In the genomic region with DNA sequence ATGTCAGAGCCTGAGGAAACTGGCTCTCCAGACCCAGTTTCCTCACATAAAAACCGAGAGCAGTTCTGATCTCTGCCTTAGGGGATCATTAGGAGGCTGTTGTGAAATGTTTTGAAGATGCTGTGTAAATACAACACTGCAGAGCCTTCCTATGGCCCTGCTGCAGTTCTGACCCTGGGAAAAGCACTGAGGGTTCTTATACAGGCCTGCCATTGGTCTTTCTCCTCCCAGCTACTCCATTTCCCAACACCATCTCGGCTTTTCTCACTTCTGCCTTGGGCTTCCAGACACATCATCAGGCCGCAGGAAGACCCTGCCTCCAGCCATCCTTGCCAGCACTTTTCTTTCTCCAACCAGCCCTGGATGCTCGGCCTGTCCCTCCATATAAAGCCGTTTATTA, we compare ENCODE assay signal across 26 mouse cellular contexts.
DNase-seq lines count a peak whose midpoint lies in the region; ATAC-seq and TF ChIP-seq lines count a peak whose summit lies in the region.
"Had no signal": no experiment of that assay in that cellular context is flagged by ENCODE, and none has a peak within 500 bp of the region (broad histone marks: within the 10 kb centered on the region; RNA-seq: fewer than 3 reads in every experiment).

No protein-coding gene starts in this region.

- H3K4me2 ChIP-seq in intestine, embryonic 14.5 days (ENCODE audit: low read length), result no peak overlapping the region
- H3K4me2 ChIP-seq in intestine, postnatal 0 days (replicated peaks; ENCODE audit: low read depth), result no peak overlapping the region
- no peak overlapping the region; the same call in 1 of the 2 replicates for H3K4me2 ChIP-seq in lung, embryonic 15.5 days
- no peak overlapping the region for H3K4me2 ChIP-seq in intestine, embryonic 15.5 days (replicated peaks)
- H3K4me2 ChIP-seq: embryonic facial prominence, embryonic 12.5 days; liver, embryonic 15.5 days had no signal

- no peak overlapping the region for H3K9ac ChIP-seq in intestine, embryonic 14.5 days (ENCODE audit: low read length)
- H3K9ac ChIP-seq in intestine, postnatal 0 days (ENCODE audit: low read depth, low read length), result no peak overlapping the region
- H3K9ac ChIP-seq in lung, embryonic 15.5 days, result no peak overlapping the region
- H3K9ac ChIP-seq in intestine, embryonic 15.5 days, result no peak overlapping the region
- H3K9ac ChIP-seq: embryonic facial prominence, embryonic 12.5 days; forebrain, postnatal 0 days; liver, embryonic 15.5 days had no signal

- no peak for DNase-seq in intestine, embryonic 14.5 days (ENCODE audit: low spot score)
- no peak for DNase-seq in lung, adult 18-20 months
- DNase-seq in NIH3T3 (ENCODE audit: low read depth), result peak; percentile 25
- DNase-seq in left cerebral cortex, postnatal 4 days, result no peak
- no peak for DNase-seq in layer of hippocampus, postnatal 10 days (ENCODE audit: low spot score in 2 of 2)
- DNase-seq: adrenal gland, adult 8-10 months; cerebellum, adult 11-12 months; cerebellum, postnatal 10 days; forebrain, postnatal 0 days; gastrocnemius, postnatal 25 days; heart, adult 2 months; kidney, postnatal 14 days; liver; retina, postnatal 1 day; right cerebral cortex, postnatal 25 days; spleen, adult 18-20 months had no signal

- no peak for ATAC-seq in intestine, embryonic 14.5 days (replicated peaks; ENCODE audit: low FRiP score, low TSS enrichment, low read depth)
- ATAC-seq in intestine, postnatal 0 days, result no peak
- ATAC-seq in lung, embryonic 15.5 days (ENCODE audit: borderline replicate concordance, extremely low read depth, low FRiP score, low TSS enrichment), result peak; percentile 81
- ATAC-seq in intestine, embryonic 15.5 days, result no peak
- ATAC-seq: forebrain, postnatal 0 days; hindbrain, postnatal 0 days had no signal

- no peaks in the 10 kb centered on the region for H3K9me3 ChIP-seq in intestine, embryonic 14.5 days (ENCODE audit: control insufficient read depth, low read length)
- H3K9me3 ChIP-seq in intestine, postnatal 0 days (ENCODE audit: control insufficient read depth), result no peaks in the 10 kb centered on the region
- no peaks in the 10 kb centered on the region for H3K9me3 ChIP-seq in lung, embryonic 15.5 days
- H3K9me3 ChIP-seq in intestine, embryonic 15.5 days, result no peaks in the 10 kb centered on the region
- H3K9me3 ChIP-seq: embryonic facial prominence, embryonic 12.5 days; G1E; hindbrain, embryonic 10.5 days; liver, embryonic 15.5 days had no signal

- WGBS in intestine, embryonic 14.5 days, result 22% methylated on average over 5 of the region's 5 CpGs
- WGBS in intestine, postnatal 0 days, result 43% methylated on average over 5 of the region's 5 CpGs
- WGBS in lung, embryonic 15.5 days, result 22% methylated on average over 5 of the region's 5 CpGs
- WGBS in intestine, embryonic 15.5 days, result 36% methylated on average over 5 of the region's 5 CpGs

- intact Hi-C loops in left cerebral cortex, postnatal 4 days (cut with DNase I), result no loop called here

- H3K27me3 ChIP-seq in intestine, embryonic 14.5 days (replicated peaks; ENCODE audit: control insufficient read depth, insufficient read depth, low read length), result no peaks in the 10 kb centered on the region
- H3K27me3 ChIP-seq in intestine, postnatal 0 days (replicated peaks; ENCODE audit: control insufficient read depth, insufficient read depth, low read length), result no peaks in the 10 kb centered on the region
- H3K27me3 ChIP-seq in lung, embryonic 15.5 days, result no peaks in the 10 kb centered on the region
- H3K27me3 ChIP-seq in intestine, embryonic 15.5 days (replicated peaks), result no peaks in the 10 kb centered on the region
- H3K27me3 ChIP-seq: CH12.LX had no signal

- no peaks in the 10 kb centered on the region for H3K36me3 ChIP-seq in intestine, embryonic 14.5 days (ENCODE audit: control insufficient read depth, insufficient read depth, low read length)
- no peaks in the 10 kb centered on the region for H3K36me3 ChIP-seq in intestine, postnatal 0 days (ENCODE audit: control insufficient read depth, insufficient read depth)
- H3K36me3 ChIP-seq in lung, embryonic 15.5 days, result no peaks in the 10 kb centered on the region
- no peaks in the 10 kb centered on the region for H3K36me3 ChIP-seq in intestine, embryonic 15.5 days
- H3K36me3 ChIP-seq: embryonic facial prominence, embryonic 12.5 days; G1E; hindbrain, embryonic 10.5 days; liver, embryonic 15.5 days had no signal

- H3K27ac ChIP-seq in intestine, embryonic 14.5 days (ENCODE audit: low read depth), result peak overlapping the region; percentile 47
- no peak overlapping the region for H3K27ac ChIP-seq in intestine, postnatal 0 days (ENCODE audit: low read depth, low read length)
- H3K27ac ChIP-seq in lung, embryonic 15.5 days, result peak overlapping the region; percentile 63
- 0 out of 2 replicates have a peak overlapping the region, but pooled peaks have one; percentile 17 for H3K27ac ChIP-seq in intestine, embryonic 15.5 days
- H3K27ac ChIP-seq: embryonic facial prominence, embryonic 12.5 days; heart, adult 2 months; hindbrain, embryonic 10.5 days; hindbrain, postnatal 0 days; liver, embryonic 15.5 days; macrophage had no signal

- peaks cover 22% of the 10 kb centered on the region for H3K4me1 ChIP-seq in intestine, embryonic 14.5 days (replicated peaks; ENCODE audit: control insufficient read depth, insufficient read depth, low read length)
- H3K4me1 ChIP-seq in intestine, postnatal 0 days (replicated peaks; ENCODE audit: control insufficient read depth, insufficient read depth, low read length), result no peaks in the 10 kb centered on the region
- peaks cover 34% of the 10 kb centered on the region for H3K4me1 ChIP-seq in lung, embryonic 15.5 days
- H3K4me1 ChIP-seq in intestine, embryonic 15.5 days (replicated peaks), result peaks cover 19% of the 10 kb centered on the region
- H3K4me1 ChIP-seq: liver, embryonic 15.5 days had no signal

- no peak overlapping the region for H3K4me3 ChIP-seq in intestine, embryonic 14.5 days (ENCODE audit: low read depth, low read length)
- no peak overlapping the region for H3K4me3 ChIP-seq in intestine, postnatal 0 days (ENCODE audit: low read depth, low read length)
- no peak overlapping the region for H3K4me3 ChIP-seq in lung, embryonic 15.5 days
- H3K4me3 ChIP-seq in intestine, embryonic 15.5 days (replicated peaks), result no peak overlapping the region
- H3K4me3 ChIP-seq: embryonic facial prominence, embryonic 12.5 days; heart, adult 2 months; hindbrain, embryonic 10.5 days; liver, embryonic 15.5 days had no signal

- no peak for TF ChIP-seq CTCF in intestine, postnatal 0 days (IDR thresholded peaks at IDR 0.05; ENCODE audit: low read depth)
